Mouse (Mus musculus) testis, adult 2 months (tissue): ENCODE measurements at regions not wholly inside any gene's neighbourhood (a gene's known extent, or its start where the extent isn't known, plus 50 kb on each side); places are given as distances from the start of the nearest gene placed in this dataset.

ENCODE experiments used
- CTCF ChIP-seq: fragments of 200-500 bp; IDR thresholded peaks from 2 replicates; pipeline ENCODE4 v1.5.1; 2012; ENCODE audit warnings: low read depth, mild to moderate bottlenecking, inconsistent platforms, low read length, moderate library complexity; ENCODE audit not compliant: control insufficient read depth, insufficient read depth, insufficient replicate concordance
- POLR2A ChIP-seq: fragments of 200-500 bp; IDR thresholded peaks from 2 replicates; pipeline ENCODE4 v1.6.1; 2012; ENCODE audit warnings: low read depth, mild to moderate bottlenecking, inconsistent platforms, low read length, moderate library complexity; ENCODE audit not compliant: control insufficient read depth

- no peak for TF ChIP-seq CTCF
- TF ChIP-seq POLR2A = no peak
Measured at GRCm38 (mm10) chr13:11452448-11452847, 654.3 kb downstream of the Ryr2 start.
